Mouse (Mus musculus) forebrain, embryonic 12.5 days (tissue): ENCODE results near the gene Endog. TPM values are rescaled to one million over a fixed set of nuclear protein-coding genes. Genes with fewer than 3 reads are reported as not detected.
"Not testable (repeated sequence)": the region's sequence is repeated elsewhere in the genome, so short reads cannot be mapped to it uniquely, and the experiment has no call there.

ENCODE experiments used
- ATAC-seq: fragments of 200-750 bp; cut with Nextera tagmentation; 2 replicates; pipeline ENCODE4 v1.8.0; 2017; ENCODE audit warnings: moderate TSS enrichment; ENCODE audit not compliant: low FRiP score
- H3K27ac ChIP-seq: fragments of 300-500 bp; sonication (generic); 2 replicates; pipeline ENCODE4 v1.5.1; 2016; ENCODE audit warnings: mild to moderate bottlenecking
- H3K27me3 ChIP-seq: fragments of 300-500 bp; sonication (generic); 2 replicates; pipeline ENCODE4 v1.6.1; 2016; ENCODE audit warnings: mild to moderate bottlenecking
- H3K36me3 ChIP-seq: fragments of 300-500 bp; sonication (generic); replicated peaks from 2 replicates; pipeline ENCODE4 v1.6.1; 2016; ENCODE audit warnings: mild to moderate bottlenecking
- H3K4me1 ChIP-seq: fragments of 300-500 bp; sonication (generic); 2 replicates; pipeline ENCODE4 v1.6.1; 2016
- H3K4me2 ChIP-seq: fragments of 300-500 bp; sonication (generic); 2 replicates; pipeline ENCODE4 v1.6.1; 2016; ENCODE audit warnings: mild to moderate bottlenecking, moderate library complexity
- H3K4me3 ChIP-seq: fragments of 300-500 bp; sonication (generic); replicated peaks from 2 replicates; pipeline ENCODE4 v1.5.1; 2016; ENCODE audit warnings: mild to moderate bottlenecking
- H3K9ac ChIP-seq: fragments of 300-500 bp; sonication (generic); 2 replicates; pipeline ENCODE4 v1.6.1; 2016; ENCODE audit warnings: mild to moderate bottlenecking
- H3K9me3 ChIP-seq: fragments of 300-500 bp; sonication (generic); 2 replicates; pipeline ENCODE4 v1.6.1; 2016
- WGBS: fragments of 180-500 bp; shearing (Covaris S2); methylation state at CpG from one replicate; pipeline ENCODE4 v1.1.7; 2016; 5-methylcytosine and 5-hydroxymethylcytosine counted together
- polyA plus RNA-seq: library from polyadenylated mRNA; unstranded; fragments of >200 nt; fragmentation: Nextera tagmentation; extraction: Ambion mirVana; gene quantifications from 2 replicates; pipeline ENCODE4 v1.2.1, GENCODE M21; 2016

The Endog gene
- polyA plus RNA-seq, 1 experiment from 2014 or later: 13.4 TPM

- ATAC-seq: no peak
- Histone ChIP-seq H3K27me3 (0 out of 2 replicates have a peak, but pooled peaks cover 9% of the 10 kb centered on the region), H3K4me3 (no peak overlapping the region), H3K36me3 (peaks cover 50% of the 10 kb centered on the region), H3K27ac (no peak overlapping the region), H3K9me3 (no peaks in the 10 kb centered on the region), H3K9ac (no peak overlapping the region), H3K4me1 (peaks cover 26% of the 10 kb centered on the region), H3K4me2 (no peak overlapping the region)
- WGBS: 95% methylated on average over 20 of the region's 20 CpGs
Observed at GRCm38 (mm10) chr2:30173541-30174240, 2.4 kb downstream of the Endog start.

GRCm38 (mm10) chr2:30175897-30176296, 4.6 kb downstream of the Endog start:
- no peak overlapping the region for H3K4me3 ChIP-seq
- H3K27ac ChIP-seq: no peak overlapping the region
- no peak for ATAC-seq
- no peaks in the 10 kb centered on the region for H3K9me3 ChIP-seq
- 95% methylated on average over 8 of the region's 8 CpGs for WGBS
- no peak overlapping the region for H3K4me2 ChIP-seq
- peaks cover 50% of the 10 kb centered on the region for H3K36me3 ChIP-seq
- H3K27me3 ChIP-seq: 0 out of 2 replicates have a peak, but pooled peaks cover 9% of the 10 kb centered on the region
- peaks cover 26% of the 10 kb centered on the region for H3K4me1 ChIP-seq
- H3K9ac ChIP-seq: no peak overlapping the region

- 93% methylated on average over 2 of the region's 2 CpGs for WGBS
- peaks cover 50% of the 10 kb centered on the region for H3K36me3 ChIP-seq
- H3K27me3 ChIP-seq: 0 out of 2 replicates have a peak, but pooled peaks cover 9% of the 10 kb centered on the region
- no peak overlapping the region for H3K9ac ChIP-seq
- no peak overlapping the region for H3K4me2 ChIP-seq
- H3K4me3 ChIP-seq: no peak overlapping the region
- H3K4me1 ChIP-seq: peaks cover 20% of the 10 kb centered on the region
- ATAC-seq: no peak
- no peaks in the 10 kb centered on the region for H3K9me3 ChIP-seq
- no peak overlapping the region for H3K27ac ChIP-seq
Observed at GRCm38 (mm10) chr2:30176561-30176960, 5.3 kb downstream of the Endog start.

GRCm38 (mm10) chr2:30177700-30178675, 6.7 kb downstream of the Endog start, which contains the start of gene Spout1:
Spout1 (minus strand) TSS chr2:30178459.
- Histone ChIP-seq H3K9me3 (no peaks in the 10 kb centered on the region), H3K4me1 (peaks cover 12% of the 10 kb centered on the region), H3K27ac (no peak within 1 kb of the TSS), H3K27me3 (0 out of 2 replicates have a peak, but pooled peaks cover 2% of the 10 kb centered on the region), H3K4me3 (peak within 1 kb of the TSS; percentile 75), H3K9ac (peak within 1 kb of the TSS; percentile 66), H3K4me2 (peak within 1 kb of the TSS; percentile 86), H3K36me3 (peaks cover 43% of the 10 kb centered on the region)
- peak; percentile 99 for ATAC-seq
- 3% methylated on average over 54 of the region's 54 CpGs for WGBS

- ATAC-seq: peak; percentile 30; the same call in 1 of the 2 replicates
- WGBS: 51% methylated on average over 7 of the region's 7 CpGs
- H3K27me3 ChIP-seq, H3K9me3 ChIP-seq, H3K9ac ChIP-seq, H3K27ac ChIP-seq: not testable (repeated sequence)
- Histone ChIP-seq H3K4me1 (peaks cover 12% of the 10 kb centered on the region), H3K4me3 (peak overlapping the region; percentile 75), H3K36me3 (peaks cover 35% of the 10 kb centered on the region), H3K4me2 (peak overlapping the region; percentile 86)
Observed at GRCm38 (mm10) chr2:30178711-30179110, 7.4 kb downstream of the Endog start.

- no peak for ATAC-seq
- H3K9me3 ChIP-seq: no peaks in the 10 kb centered on the region
- no peak overlapping the region for H3K4me2 ChIP-seq
- H3K27ac ChIP-seq: no peak overlapping the region
- H3K36me3 ChIP-seq: no peaks in the 10 kb centered on the region; the same call in 1 of the 2 replicates
- no peak overlapping the region for H3K9ac ChIP-seq
- no peaks in the 10 kb centered on the region for H3K27me3 ChIP-seq
- no peak overlapping the region for H3K4me3 ChIP-seq
- WGBS: 89% methylated on average over 2 of the region's 2 CpGs
- H3K4me1 ChIP-seq: peaks cover 5% of the 10 kb centered on the region
Observed at GRCm38 (mm10) chr2:30182424-30182823, 11.1 kb downstream of the Endog start.

GRCm38 (mm10) chr2:30183721-30184120, 12.4 kb downstream of the Endog start:
- no peaks in the 10 kb centered on the region for H3K27me3 ChIP-seq
- no peak overlapping the region for H3K4me2 ChIP-seq
- 78% methylated on average over 3 of the region's 3 CpGs for WGBS
- no peak overlapping the region for H3K9ac ChIP-seq
- H3K4me1 ChIP-seq: no peaks in the 10 kb centered on the region
- H3K9me3 ChIP-seq: no peaks in the 10 kb centered on the region
- H3K4me3 ChIP-seq: no peak overlapping the region
- H3K27ac ChIP-seq: no peak overlapping the region
- ATAC-seq: no peak
- H3K36me3 ChIP-seq: no peaks in the 10 kb centered on the region; the same call in 1 of the 2 replicates

- Histone ChIP-seq H3K4me2 (no peak overlapping the region), H3K4me1 (no peaks in the 10 kb centered on the region), H3K36me3 (no peaks in the 10 kb centered on the region; the same call in 1 of the 2 replicates), H3K9ac (no peak overlapping the region), H3K27ac (no peak overlapping the region), H3K4me3 (no peak overlapping the region), H3K27me3 (no peaks in the 10 kb centered on the region), H3K9me3 (no peaks in the 10 kb centered on the region)
- ATAC-seq: no peak
- WGBS: 94% methylated on average over 6 of the region's 6 CpGs
Observed at GRCm38 (mm10) chr2:30185276-30185675, 14.0 kb downstream of the Endog start.

GRCm38 (mm10) chr2:30185681-30186080, 14.4 kb downstream of the Endog start:
- no peak overlapping the region for H3K27ac ChIP-seq
- H3K4me2 ChIP-seq: no peak overlapping the region
- ATAC-seq: no peak
- H3K4me3 ChIP-seq: no peak overlapping the region
- H3K4me1 ChIP-seq: no peaks in the 10 kb centered on the region
- H3K9me3 ChIP-seq: no peaks in the 10 kb centered on the region
- H3K36me3 ChIP-seq: no peaks in the 10 kb centered on the region; the same call in 1 of the 2 replicates
- H3K9ac ChIP-seq: no peak overlapping the region
- 86% methylated on average over 3 of the region's 3 CpGs for WGBS
- no peaks in the 10 kb centered on the region for H3K27me3 ChIP-seq

- no peaks in the 10 kb centered on the region for H3K36me3 ChIP-seq
- no peaks in the 10 kb centered on the region for H3K4me1 ChIP-seq
- H3K9me3 ChIP-seq: no peaks in the 10 kb centered on the region
- ATAC-seq: no peak
- no peak overlapping the region for H3K4me2 ChIP-seq
- 85% methylated on average over 12 of the region's 12 CpGs for WGBS
- no peak overlapping the region for H3K27ac ChIP-seq
- H3K4me3 ChIP-seq: no peak overlapping the region
- no peaks in the 10 kb centered on the region for H3K27me3 ChIP-seq
- no peak overlapping the region for H3K9ac ChIP-seq
Observed at GRCm38 (mm10) chr2:30191790-30192580, 20.7 kb downstream of the Endog start.

- Histone ChIP-seq H3K9me3 (no peaks in the 10 kb centered on the region), H3K36me3 (no peaks in the 10 kb centered on the region), H3K9ac (no peak overlapping the region), H3K4me1 (no peaks in the 10 kb centered on the region), H3K27me3 (no peaks in the 10 kb centered on the region), H3K4me3 (no peak overlapping the region), H3K27ac (no peak overlapping the region), H3K4me2 (no peak overlapping the region)
- WGBS: 78% methylated on average over 3 of the region's 3 CpGs
- no peak for ATAC-seq
Observed at GRCm38 (mm10) chr2:30194656-30195055, 23.4 kb downstream of the Endog start.

- Histone ChIP-seq H3K9ac (no peak overlapping the region), H3K36me3 (no peaks in the 10 kb centered on the region)
- WGBS: 67% methylated on average over 4 of the region's 4 CpGs
Observed at GRCm38 (mm10) chr2:30198021-30198420, 26.7 kb downstream of the Endog start.

More at GRCm38 (mm10) chr2:30198021-30198420, 26.7 kb downstream of the Endog start:
- Histone ChIP-seq H3K4me1 (no peaks in the 10 kb centered on the region), H3K4me3 (no peak overlapping the region), H3K4me2 (no peak overlapping the region), H3K27ac (no peak overlapping the region), H3K27me3 (no peaks in the 10 kb centered on the region), H3K9me3 (no peaks in the 10 kb centered on the region)
- ATAC-seq: no peak
